Mouse (Mus musculus) C2C12 (cell line): ENCODE results near the gene Arpc5.

Source experiments
- CEBPB ChIP-seq: IDR thresholded peaks from one replicate; pipeline ENCODE4 v1.6.1; 2011; ENCODE audit warnings: low read depth, mild to moderate bottlenecking, control low read depth, moderate library complexity
- CTCF ChIP-seq: IDR thresholded peaks from one replicate; pipeline ENCODE4 v1.5.1; 2011; ENCODE audit not compliant: control insufficient read depth, insufficient read depth, insufficient read length
- MAX ChIP-seq: IDR thresholded peaks from one replicate; pipeline ENCODE4 v1.6.1; 2011; ENCODE audit warnings: mild to moderate bottlenecking, control low read depth
- USF1 ChIP-seq: IDR thresholded peaks from one replicate; pipeline ENCODE4 v1.6.1; 2011; ENCODE audit warnings: low read depth, mild to moderate bottlenecking, control low read depth, moderate library complexity

DNA sequence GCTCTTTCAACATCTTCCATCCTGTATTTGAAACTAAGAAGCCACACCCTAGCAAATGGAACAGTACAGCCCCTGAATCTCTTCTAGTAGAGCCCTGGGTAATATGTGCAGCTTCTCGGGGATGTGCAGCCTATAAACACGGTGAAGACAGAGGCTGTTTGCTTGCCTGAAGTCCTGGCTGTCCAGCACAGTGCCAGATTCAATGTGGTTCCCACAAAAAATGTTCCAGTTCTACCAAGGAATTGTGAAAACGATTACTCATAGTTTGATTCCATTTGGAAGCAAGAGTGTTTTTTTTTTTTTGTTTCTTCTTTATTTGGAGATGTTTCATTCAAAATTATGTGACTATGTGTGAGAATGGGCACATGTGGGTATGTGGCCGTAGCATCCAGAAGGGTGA is 55.4 kb downstream of the Arpc5 start:
- TF ChIP-seq MAX = no peak
- TF ChIP-seq CTCF = no peak
- no peak for TF ChIP-seq CEBPB
- no peak for TF ChIP-seq USF1
